Mouse (Mus musculus): Measurements from ENCODE around the gene Popdc3. TPM values are rescaled to one million over a fixed set of nuclear protein-coding genes. Genes with fewer than 3 reads are reported as not detected.

Popdc3 gene
- polyA plus RNA-seq, 1 experiment: not detected

GRCm38 (mm10) chr10:45146821-45147220, 31.1 kb upstream of the Popdc3 start:
- 52% methylated on average over 6 of the region's 6 CpGs for WGBS
- Histone ChIP-seq H3K4me3 (ENCODE audit: insufficient read depth, low read depth, low read length) (no peak overlapping the region), H3K4me1 (ENCODE audit: control insufficient read depth, insufficient read depth, low read length) (peaks cover 3% of the 10 kb centered on the region; the same call in 1 of the 2 replicates), H3K27ac (ENCODE audit: insufficient read depth, low read depth, low read length) (no peak overlapping the region)
- TF ChIP-seq POLR2A (IDR thresholded peaks at IDR 0.05; ENCODE audit: insufficient read depth, low read depth, low read length) (no peak), CTCF (IDR thresholded peaks at IDR 0.05; ENCODE audit: insufficient read depth, low read depth, low read length) (no peak)

GRCm38 (mm10) chr10:45151137-45151536, 26.8 kb upstream of the Popdc3 start:
- H3K4me1 ChIP-seq (ENCODE audit: control insufficient read depth, insufficient read depth, low read length): peaks cover 3% of the 10 kb centered on the region; the same call in 1 of the 2 replicates
- no peak overlapping the region for H3K27ac ChIP-seq (ENCODE audit: insufficient read depth, low read depth, low read length)
- no peak overlapping the region for H3K4me3 ChIP-seq (ENCODE audit: insufficient read depth, low read depth, low read length)
- WGBS: 73% methylated on average over 5 of the region's 5 CpGs
- no peak for TF ChIP-seq POLR2A (IDR thresholded peaks at IDR 0.05; ENCODE audit: insufficient read depth, low read depth, low read length)
- no peak for TF ChIP-seq CTCF (IDR thresholded peaks at IDR 0.05; ENCODE audit: insufficient read depth, low read depth, low read length)

GRCm38 (mm10) chr10:45151771-45152692, 25.9 kb upstream of the Popdc3 start:
- no peak overlapping the region for H3K4me3 ChIP-seq (ENCODE audit: insufficient read depth, low read depth, low read length)
- no peak overlapping the region for H3K27ac ChIP-seq (ENCODE audit: insufficient read depth, low read depth, low read length)
- no peak for TF ChIP-seq CTCF (IDR thresholded peaks at IDR 0.05; ENCODE audit: insufficient read depth, low read depth, low read length)
- TF ChIP-seq POLR2A (IDR thresholded peaks at IDR 0.05; ENCODE audit: insufficient read depth, low read depth, low read length): no peak
- no peaks in the 10 kb centered on the region for H3K4me1 ChIP-seq (ENCODE audit: control insufficient read depth, insufficient read depth, low read length)
- 71% methylated on average over 12 of the region's 12 CpGs for WGBS

GRCm38 (mm10) chr10:45154557-45155060, 23.3 kb upstream of the Popdc3 start:
- Histone ChIP-seq H3K4me3 (ENCODE audit: insufficient read depth, low read depth, low read length) (no peak overlapping the region), H3K27ac (ENCODE audit: insufficient read depth, low read depth, low read length) (no peak overlapping the region), H3K4me1 (ENCODE audit: control insufficient read depth, insufficient read depth, low read length) (no peaks in the 10 kb centered on the region)
- no peak for TF ChIP-seq POLR2A (IDR thresholded peaks at IDR 0.05; ENCODE audit: insufficient read depth, low read depth, low read length)
- TF ChIP-seq CTCF (IDR thresholded peaks at IDR 0.05; ENCODE audit: insufficient read depth, low read depth, low read length): no peak
- WGBS: 82% methylated on average over 14 of the region's 14 CpGs

GRCm38 (mm10) chr10:45165851-45166250, 12.0 kb upstream of the Popdc3 start:
- Histone ChIP-seq H3K4me3 (ENCODE audit: insufficient read depth, low read depth, low read length) (no peak overlapping the region), H3K4me1 (ENCODE audit: control insufficient read depth, insufficient read depth, low read length) (no peaks in the 10 kb centered on the region), H3K27ac (ENCODE audit: insufficient read depth, low read depth, low read length) (no peak overlapping the region)
- 87% methylated on average over 8 of the region's 8 CpGs for WGBS
- TF ChIP-seq CTCF (IDR thresholded peaks at IDR 0.05; ENCODE audit: insufficient read depth, low read depth, low read length) (no peak), POLR2A (IDR thresholded peaks at IDR 0.05; ENCODE audit: insufficient read depth, low read depth, low read length) (no peak)

DNA sequence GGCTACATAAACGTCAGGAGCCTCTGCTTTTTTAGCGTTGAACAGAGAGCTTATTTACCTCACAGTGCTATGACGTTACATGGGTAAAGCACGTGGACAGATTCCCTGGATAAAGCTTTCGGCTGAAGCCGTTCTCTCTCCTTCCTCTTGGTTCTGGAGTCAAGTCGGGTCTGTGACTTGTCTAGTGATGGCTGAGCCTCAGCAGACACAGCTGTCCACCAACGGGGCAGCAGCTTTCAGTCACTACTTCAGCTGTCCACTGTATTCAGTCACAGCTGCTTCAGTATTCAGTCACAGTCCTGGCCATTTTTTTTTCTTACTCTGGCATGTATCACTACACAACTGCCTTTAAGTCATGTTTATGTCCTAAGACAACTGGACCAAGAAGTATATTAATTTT, 4.0 kb upstream of the Popdc3 start:
- H3K4me1 ChIP-seq (ENCODE audit: control insufficient read depth, insufficient read depth, low read length): no peaks in the 10 kb centered on the region
- 90% methylated on average over 8 of the region's 8 CpGs for WGBS
- no peak overlapping the region for H3K27ac ChIP-seq (ENCODE audit: insufficient read depth, low read depth, low read length)
- no peak overlapping the region for H3K4me3 ChIP-seq (ENCODE audit: insufficient read depth, low read depth, low read length)
- TF ChIP-seq CTCF (IDR thresholded peaks at IDR 0.05; ENCODE audit: insufficient read depth, low read depth, low read length): no peak
- TF ChIP-seq POLR2A (IDR thresholded peaks at IDR 0.05; ENCODE audit: insufficient read depth, low read depth, low read length): no peak

DNA sequence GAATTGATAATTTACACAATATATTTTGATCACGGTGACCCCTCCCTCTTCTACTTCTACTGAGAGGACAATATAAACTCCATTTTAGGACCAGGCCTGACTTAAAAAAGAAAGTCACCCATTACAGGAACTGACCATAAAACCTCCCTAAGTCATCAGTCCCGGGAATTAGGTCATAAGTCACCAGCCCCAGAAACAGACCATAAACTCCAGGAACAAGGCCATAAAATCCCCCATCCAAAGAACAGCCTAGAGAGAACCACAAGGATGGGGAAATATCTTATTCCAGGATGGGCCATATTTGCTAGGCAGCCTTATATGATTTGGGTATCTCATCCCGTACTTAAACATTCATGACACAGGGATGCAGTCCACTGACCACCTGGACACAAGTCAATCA, 3.6 kb upstream of the Popdc3 start:
- Histone ChIP-seq H3K4me1 (ENCODE audit: control insufficient read depth, insufficient read depth, low read length) (no peaks in the 10 kb centered on the region), H3K4me3 (ENCODE audit: insufficient read depth, low read depth, low read length) (no peak overlapping the region), H3K27ac (ENCODE audit: insufficient read depth, low read depth, low read length) (no peak overlapping the region)
- no peak for TF ChIP-seq CTCF (IDR thresholded peaks at IDR 0.05; ENCODE audit: insufficient read depth, low read depth, low read length)
- TF ChIP-seq POLR2A (IDR thresholded peaks at IDR 0.05; ENCODE audit: insufficient read depth, low read depth, low read length): no peak
- 91% methylated on average over 3 of the region's 3 CpGs for WGBS

DNA sequence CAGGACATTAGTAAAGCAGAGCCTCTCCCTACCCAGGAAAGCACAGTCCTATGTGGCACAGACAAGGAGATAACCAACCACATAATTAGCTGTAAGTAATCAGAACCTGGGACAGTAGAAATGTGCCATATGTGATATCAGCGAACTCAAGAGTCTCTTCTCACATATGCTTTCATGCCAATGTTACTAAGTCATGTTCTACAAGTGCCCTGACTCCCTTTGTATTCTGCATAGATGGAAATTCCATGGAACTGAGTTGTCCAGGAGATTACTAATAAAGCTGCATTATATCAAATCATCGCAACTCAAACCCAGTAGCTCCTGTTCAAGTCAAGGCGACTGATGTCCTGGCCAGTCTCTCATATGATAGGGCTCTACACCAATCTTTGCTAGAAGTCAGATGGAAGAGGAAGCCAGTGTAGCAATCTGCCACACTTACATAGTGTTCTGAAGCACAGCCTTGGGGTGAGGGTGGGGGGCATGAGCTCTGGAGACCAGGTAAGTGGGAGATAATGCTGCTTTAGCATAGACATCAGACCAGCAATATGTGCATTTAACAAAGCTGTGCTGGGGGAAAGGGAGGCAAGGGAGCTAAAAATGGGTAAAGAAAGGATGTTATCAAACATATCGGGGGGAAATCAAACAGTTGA, 2.9 kb downstream of the Popdc3 start:
- no peak overlapping the region for H3K27ac ChIP-seq (ENCODE audit: insufficient read depth, low read depth, low read length)
- TF ChIP-seq CTCF (IDR thresholded peaks at IDR 0.05; ENCODE audit: insufficient read depth, low read depth, low read length): no peak
- TF ChIP-seq POLR2A (IDR thresholded peaks at IDR 0.05; ENCODE audit: insufficient read depth, low read depth, low read length): no peak
- no peak overlapping the region for H3K4me3 ChIP-seq (ENCODE audit: insufficient read depth, low read depth, low read length)
- 96% methylated on average over 4 of the region's 4 CpGs for WGBS
- no peaks in the 10 kb centered on the region for H3K4me1 ChIP-seq (ENCODE audit: control insufficient read depth, insufficient read depth, low read length)

DNA sequence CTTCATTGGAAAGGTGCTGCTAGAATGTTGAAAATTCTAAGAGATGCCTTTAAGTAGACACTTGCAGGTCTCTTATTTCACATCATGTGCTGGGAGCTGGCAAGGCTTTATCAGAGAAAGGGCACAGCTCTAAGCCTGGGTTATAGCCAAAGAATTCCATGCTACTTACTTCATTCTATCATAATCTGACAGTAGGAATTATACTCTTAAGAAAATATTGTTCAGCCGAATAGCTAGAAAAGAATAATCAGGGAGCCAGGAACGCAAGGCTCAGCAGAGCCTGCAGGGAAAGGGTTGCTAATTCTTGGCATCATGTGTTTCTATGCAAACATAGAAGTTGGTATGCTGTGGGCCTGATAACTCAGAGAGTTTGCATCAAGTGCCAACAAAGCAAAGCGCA, 3.4 kb downstream of the Popdc3 start:
- Histone ChIP-seq H3K4me3 (ENCODE audit: insufficient read depth, low read depth, low read length) (no peak overlapping the region), H3K4me1 (ENCODE audit: control insufficient read depth, insufficient read depth, low read length) (no peaks in the 10 kb centered on the region), H3K27ac (ENCODE audit: insufficient read depth, low read depth, low read length) (no peak overlapping the region)
- TF ChIP-seq CTCF (IDR thresholded peaks at IDR 0.05; ENCODE audit: insufficient read depth, low read depth, low read length) (no peak), POLR2A (IDR thresholded peaks at IDR 0.05; ENCODE audit: insufficient read depth, low read depth, low read length) (no peak)
- WGBS: 65% methylated on average over 3 of the region's 3 CpGs

All from olfactory bulb, adult 2 months (tissue).